ENCODE assay signal across 16 mouse cellular contexts in the genomic region with DNA sequence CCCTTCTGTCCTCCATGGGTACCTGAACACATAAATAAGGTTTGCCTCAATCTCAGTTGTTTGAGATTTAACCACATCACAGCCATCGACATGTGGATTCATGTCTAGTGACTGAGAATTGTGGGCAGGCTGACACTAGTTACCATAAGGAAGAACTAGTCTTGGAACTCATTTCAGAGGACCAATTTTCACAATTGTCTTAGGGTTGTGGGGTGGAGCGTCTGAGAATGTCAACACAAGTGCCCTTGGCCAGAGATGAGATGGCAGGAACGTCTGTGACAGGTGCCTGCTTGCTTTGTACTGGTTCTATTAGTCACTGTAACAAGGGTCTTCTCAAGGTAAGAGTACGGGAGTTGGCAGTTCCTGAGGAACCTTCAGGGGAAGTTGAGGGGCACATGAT.
"Had no signal": no experiment of that assay in that cellular context is flagged by ENCODE, and none has a peak within 500 bp of the region (broad histone marks: within the 10 kb centered on the region; RNA-seq: fewer than 3 reads in every experiment).

No protein-coding gene starts in this region.

- H3K4me1 ChIP-seq: neural tube, embryonic 13.5 days; neural tube, embryonic 15.5 days; stomach, embryonic 15.5 days had no signal

- H3K4me3 ChIP-seq: neural tube, embryonic 13.5 days; neural tube, embryonic 15.5 days; stomach, embryonic 15.5 days had no signal

- H3K27me3 ChIP-seq: neural tube, embryonic 13.5 days; neural tube, embryonic 15.5 days; stomach, embryonic 15.5 days had no signal

- H3K9me3 ChIP-seq: neural tube, embryonic 13.5 days; neural tube, embryonic 15.5 days; stomach, embryonic 15.5 days had no signal

- H3K36me3 ChIP-seq: neural tube, embryonic 13.5 days; neural tube, embryonic 15.5 days; stomach, embryonic 15.5 days had no signal

- DNase-seq: retina, postnatal 1 day; right cerebral cortex, adult 18-20 months; right cerebral cortex, postnatal 14 days; right cerebral cortex, postnatal 25 days; right cerebral cortex, postnatal 4 days; spleen, adult 18-20 months; thymus, adult 18-20 months; thymus, adult 2 months; thymus, postnatal 14 days; thymus, postnatal 25 days; thymus, postnatal 36 days; thymus, postnatal 4 days had no signal

- H3K27ac ChIP-seq: neural tube, embryonic 13.5 days; neural tube, embryonic 15.5 days; stomach, embryonic 15.5 days; stomach, postnatal 0 days had no signal
